Comparison of ENCODE assay signal across 28 mouse cellular contexts in genomic region chr11:96268031-96268745, GRCm38 (mm10). TPM values are rescaled to one million over a fixed set of nuclear protein-coding genes. Genes with fewer than 3 reads are reported as not detected.
DNase-seq lines count a peak whose midpoint lies in the region; ATAC-seq lines count a peak whose summit lies in the region.
"Had no signal": no experiment of that assay in that cellular context is flagged by ENCODE, and none has a peak within 500 bp of the region (broad histone marks: within the 10 kb centered on the region; RNA-seq: fewer than 3 reads in every experiment).

No protein-coding gene starts in this region.

- 54% methylated on average over 1 of the region's 1 CpGs for WGBS in kidney, embryonic 14.5 days
- 8% methylated on average over 1 of the region's 1 CpGs for WGBS in limb, embryonic 10.5 days
- 4% methylated on average over 1 of the region's 1 CpGs for WGBS in forebrain, embryonic 12.5 days
- WGBS in forebrain, embryonic 11.5 days, result 4% methylated on average over 1 of the region's 1 CpGs

- peaks cover 25% of the 10 kb centered on the region; the same call in 1 of the 2 replicates for H3K36me3 ChIP-seq in kidney, embryonic 14.5 days (ENCODE audit: control insufficient read depth, insufficient read depth, low read length)
- no peaks in the 10 kb centered on the region for H3K36me3 ChIP-seq in limb, embryonic 10.5 days
- no peaks in the 10 kb centered on the region for H3K36me3 ChIP-seq in forebrain, embryonic 12.5 days (replicated peaks)
- H3K36me3 ChIP-seq in forebrain, embryonic 11.5 days (ENCODE audit: control insufficient read depth, insufficient read depth, low read length), result no peaks in the 10 kb centered on the region
- H3K36me3 ChIP-seq: G1E; heart, embryonic 10.5 days; limb, embryonic 13.5 days; lung, embryonic 15.5 days had no signal

- peaks cover 61% of the 10 kb centered on the region for H3K4me1 ChIP-seq in kidney, embryonic 14.5 days (ENCODE audit: control insufficient read depth, insufficient read depth, low read length)
- H3K4me1 ChIP-seq in limb, embryonic 10.5 days, result peaks cover 66% of the 10 kb centered on the region
- peaks cover 7% of the 10 kb centered on the region; the same call in 1 of the 2 replicates for H3K4me1 ChIP-seq in forebrain, embryonic 12.5 days
- 0 out of 2 replicates have a peak, but pooled peaks cover 5% of the 10 kb centered on the region for H3K4me1 ChIP-seq in forebrain, embryonic 11.5 days (replicated peaks; ENCODE audit: control insufficient read depth, insufficient read depth, low read length)

- 0 out of 2 replicates have a peak overlapping the region, but pooled peaks have one; percentile 17 for H3K27ac ChIP-seq in kidney, embryonic 14.5 days (ENCODE audit: low read depth, low read length)
- H3K27ac ChIP-seq in limb, embryonic 10.5 days, result no peak overlapping the region
- H3K27ac ChIP-seq in forebrain, embryonic 12.5 days, result no peak overlapping the region
- no peak overlapping the region for H3K27ac ChIP-seq in forebrain, embryonic 11.5 days (ENCODE audit: low read depth, low read length)
- H3K27ac ChIP-seq: heart, embryonic 10.5 days; limb, embryonic 13.5 days; liver, embryonic 14.5 days; lung, embryonic 15.5 days had no signal

- H3K4me2 ChIP-seq in kidney, embryonic 14.5 days (replicated peaks; ENCODE audit: low read depth, low read length), result no peak overlapping the region
- H3K4me2 ChIP-seq in forebrain, embryonic 12.5 days, result no peak overlapping the region
- no peak overlapping the region for H3K4me2 ChIP-seq in forebrain, embryonic 11.5 days (ENCODE audit: low read depth, low read length, severe bottlenecking)
- H3K4me2 ChIP-seq: limb, embryonic 13.5 days; lung, embryonic 15.5 days had no signal

- DNase-seq in embryo, embryonic 11 days, result peak; percentile 14
- DNase-seq in embryo, embryonic 10.5 days (ENCODE audit: low spot score), result no peak
- DNase-seq in kidney, adult 9 months, result no peak
- peak; percentile 52 for DNase-seq in limb, embryonic 10.5 days (ENCODE audit: low spot score)
- peak; percentile 52 for DNase-seq in neural tube, embryonic 10.5 days (ENCODE audit: extremely low spot score, low spot score)
- no peak for DNase-seq in forebrain, embryonic 11.5 days (ENCODE audit: low spot score)
- DNase-seq: B cell, adult 2 months; cerebellum, adult 11-12 months; cerebellum, postnatal 10 days; gastrocnemius, postnatal 10 days; layer of hippocampus, postnatal 36 days; lung, postnatal 36 days; thymus, postnatal 14 days had no signal

- H3K27me3 ChIP-seq in kidney, embryonic 14.5 days (ENCODE audit: control insufficient read depth, insufficient read depth, low read length), result no peaks in the 10 kb centered on the region
- H3K27me3 ChIP-seq in limb, embryonic 10.5 days (ENCODE audit: low read depth, poor library complexity, severe bottlenecking), result peaks cover 100% of the 10 kb centered on the region
- peaks cover 97% of the 10 kb centered on the region for H3K27me3 ChIP-seq in forebrain, embryonic 12.5 days
- peaks cover 96% of the 10 kb centered on the region for H3K27me3 ChIP-seq in forebrain, embryonic 11.5 days (ENCODE audit: control insufficient read depth, insufficient read depth, low read length)
- H3K27me3 ChIP-seq: Patski had no signal

- ATAC-seq in kidney, embryonic 14.5 days (ENCODE audit: low FRiP score, low TSS enrichment), result no peak
- no peak for ATAC-seq in forebrain, embryonic 12.5 days (ENCODE audit: low FRiP score)
- no peak for ATAC-seq in forebrain, embryonic 11.5 days (replicated peaks; ENCODE audit: low FRiP score)
- ATAC-seq: forebrain, embryonic 16.5 days; midbrain, embryonic 16.5 days; Patski had no signal

- H3K4me3 ChIP-seq in kidney, embryonic 14.5 days (ENCODE audit: low read length), result no peak overlapping the region
- H3K4me3 ChIP-seq in limb, embryonic 10.5 days, result no peak overlapping the region
- no peak overlapping the region for H3K4me3 ChIP-seq in forebrain, embryonic 12.5 days (replicated peaks)
- no peak overlapping the region for H3K4me3 ChIP-seq in forebrain, embryonic 11.5 days (ENCODE audit: low read depth, low read length)
- H3K4me3 ChIP-seq: heart, embryonic 10.5 days; limb, embryonic 13.5 days; lung, embryonic 15.5 days; megakaryocyte, embryonic 14.5 days had no signal

- H3K9ac ChIP-seq in kidney, embryonic 14.5 days (ENCODE audit: low read depth, low read length), result 0 out of 2 replicates have a peak overlapping the region, but pooled peaks have one; percentile 12
- no peak overlapping the region for H3K9ac ChIP-seq in forebrain, embryonic 12.5 days
- no peak overlapping the region for H3K9ac ChIP-seq in forebrain, embryonic 11.5 days (ENCODE audit: low read length)
- H3K9ac ChIP-seq: limb, embryonic 13.5 days; liver, embryonic 14.5 days; lung, embryonic 15.5 days had no signal

- no peaks in the 10 kb centered on the region for H3K9me3 ChIP-seq in kidney, embryonic 14.5 days (ENCODE audit: control insufficient read depth, low read length)
- H3K9me3 ChIP-seq in limb, embryonic 10.5 days (replicated peaks), result no peaks in the 10 kb centered on the region
- H3K9me3 ChIP-seq in forebrain, embryonic 12.5 days, result no peaks in the 10 kb centered on the region
- no peaks in the 10 kb centered on the region for H3K9me3 ChIP-seq in forebrain, embryonic 11.5 days (ENCODE audit: control insufficient read depth, low read length)
- H3K9me3 ChIP-seq: heart, embryonic 10.5 days; limb, embryonic 13.5 days; lung, embryonic 15.5 days; megakaryocyte, embryonic 14.5 days had no signal

RNA-seq across cellular contexts. Expression of gene Hoxb9, which starts 3.1 kb away (rescaled TPM):
- polyA plus RNA-seq in kidney, embryonic 14.5 days (2014; fragmentation: Nextera tagmentation; extraction: Ambion mirVana), result 30.0 and 41.4 TPM in 2 replicates
- polyA plus RNA-seq in limb, embryonic 10.5 days (2016; fragmentation: Nextera tagmentation; extraction: Ambion mirVana), result 3.4 and 3.8 TPM in 2 replicates
- polyA plus RNA-seq in forebrain, embryonic 12.5 days (2016; fragmentation: Nextera tagmentation; extraction: Ambion mirVana), result not detected in 2 replicates
- polyA plus RNA-seq in forebrain, embryonic 11.5 days (2014; fragmentation: Nextera tagmentation; extraction: Ambion mirVana), result not detected in 2 replicates
- polyA plus RNA-seq: cortical plate, adult 2 months; forebrain, embryonic 16.5 days; G1E; heart, embryonic 16.5 days; midbrain, embryonic 16.5 days had no signal

RNA-seq across cellular contexts. Expression of gene Hoxb8, which starts 13.5 kb away (rescaled TPM):
- polyA plus RNA-seq in kidney, embryonic 14.5 days (2014; fragmentation: Nextera tagmentation; extraction: Ambion mirVana), result 12.7 and 18.6 TPM in 2 replicates
- 0.95 and 1.2 TPM in 2 replicates for polyA plus RNA-seq in limb, embryonic 10.5 days (2016; fragmentation: Nextera tagmentation; extraction: Ambion mirVana)
- polyA plus RNA-seq in forebrain, embryonic 12.5 days (2016; fragmentation: Nextera tagmentation; extraction: Ambion mirVana), result not detected in 2 replicates
- not detected in 2 replicates for polyA plus RNA-seq in forebrain, embryonic 11.5 days (2014; fragmentation: Nextera tagmentation; extraction: Ambion mirVana)
- polyA plus RNA-seq: cortical plate, adult 2 months; embryonic facial prominence, embryonic 14.5 days; forebrain, embryonic 16.5 days; heart, embryonic 16.5 days; midbrain, embryonic 16.5 days had no signal

RNA-seq across cellular contexts. Expression of gene Hoxb7, which starts 18.2 kb away (rescaled TPM):
- 58.6 and 61.9 TPM in 2 replicates for polyA plus RNA-seq in kidney, embryonic 14.5 days (2014; fragmentation: Nextera tagmentation; extraction: Ambion mirVana)
- 7.1 and 10.2 TPM in 2 replicates for polyA plus RNA-seq in limb, embryonic 10.5 days (2016; fragmentation: Nextera tagmentation; extraction: Ambion mirVana)
- not detected in 2 replicates for polyA plus RNA-seq in forebrain, embryonic 12.5 days (2016; fragmentation: Nextera tagmentation; extraction: Ambion mirVana)
- 0.21 TPM in 1 of 2 replicates, not detected in the other for polyA plus RNA-seq in forebrain, embryonic 11.5 days (2014; fragmentation: Nextera tagmentation; extraction: Ambion mirVana)
- polyA plus RNA-seq: cortical plate, adult 2 months; forebrain, embryonic 16.5 days; G1E; midbrain, embryonic 16.5 days; testis, adult 2 months had no signal

RNA-seq across cellular contexts. Expression of gene Hoxb6, which starts 24.1 kb away (rescaled TPM):
- 44.1 and 53.1 TPM in 2 replicates for polyA plus RNA-seq in kidney, embryonic 14.5 days (2014; fragmentation: Nextera tagmentation; extraction: Ambion mirVana)
- polyA plus RNA-seq in limb, embryonic 10.5 days (2016; fragmentation: Nextera tagmentation; extraction: Ambion mirVana), result 6.1 and 7.9 TPM in 2 replicates
- polyA plus RNA-seq in forebrain, embryonic 12.5 days (2016; fragmentation: Nextera tagmentation; extraction: Ambion mirVana), result not detected in 2 replicates
- polyA plus RNA-seq in forebrain, embryonic 11.5 days (2014; fragmentation: Nextera tagmentation; extraction: Ambion mirVana), result not detected in 2 replicates
- polyA plus RNA-seq: cortical plate, adult 2 months; forebrain, embryonic 16.5 days; heart, embryonic 16.5 days; midbrain, embryonic 16.5 days had no signal

RNA-seq across cellular contexts. Expression of gene Hoxb5, which starts 34.9 kb away (rescaled TPM):
- polyA plus RNA-seq in kidney, embryonic 14.5 days (2014; fragmentation: Nextera tagmentation; extraction: Ambion mirVana), result 22.1 and 24.3 TPM in 2 replicates
- 5.5 and 5.9 TPM in 2 replicates for polyA plus RNA-seq in limb, embryonic 10.5 days (2016; fragmentation: Nextera tagmentation; extraction: Ambion mirVana)
- polyA plus RNA-seq in forebrain, embryonic 12.5 days (2016; fragmentation: Nextera tagmentation; extraction: Ambion mirVana), result not detected in 2 replicates
- polyA plus RNA-seq in forebrain, embryonic 11.5 days (2014; fragmentation: Nextera tagmentation; extraction: Ambion mirVana), result 0.21 TPM in 1 of 2 replicates, not detected in the other
- polyA plus RNA-seq: cortical plate, adult 2 months; forebrain, embryonic 16.5 days; midbrain, embryonic 16.5 days had no signal

Comparison
In these comparisons a context has a peak if more than half of its experiments do, and no peak if none do; other contexts are left out.
1. DNase-seq: peak in embryo, embryonic 11 days (single experiment), limb, embryonic 10.5 days (single experiment) and neural tube, embryonic 10.5 days (single experiment); none in embryo, embryonic 10.5 days (single experiment), kidney, adult 9 months (single experiment) and forebrain, embryonic 11.5 days (single experiment).